Mouse (Mus musculus): Measurements from ENCODE around the gene Msmp. TPM values are rescaled to one million over a fixed set of nuclear protein-coding genes. Genes with fewer than 3 reads are reported as not detected.

The Msmp gene
- polyA plus RNA-seq, 1 experiment = not detected

DNA sequence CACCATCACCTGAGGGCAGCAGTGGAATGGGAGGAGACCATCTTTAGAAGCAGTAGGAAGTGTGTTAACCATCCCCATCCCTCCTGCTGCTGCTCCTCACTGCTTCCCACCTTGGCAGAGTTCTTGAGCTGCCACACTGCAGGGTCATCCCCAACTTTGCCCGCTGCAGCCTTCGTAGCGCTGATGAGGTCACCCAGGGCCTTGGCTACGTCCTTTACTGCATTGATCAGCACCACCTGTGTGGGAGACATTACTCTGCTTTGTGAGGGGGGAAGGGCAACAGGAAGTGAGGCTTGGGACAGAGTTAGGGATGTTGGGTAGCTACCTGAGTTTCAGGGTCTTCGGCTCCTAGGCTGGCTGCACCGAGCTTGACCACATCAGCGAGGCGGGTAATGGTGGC is 48.7 kb downstream of the Msmp start:
- DNase-seq (ENCODE audit: low read depth, low spot score) = no peak
- 94% methylated on average over 8 of the region's 8 CpGs for WGBS

DNA sequence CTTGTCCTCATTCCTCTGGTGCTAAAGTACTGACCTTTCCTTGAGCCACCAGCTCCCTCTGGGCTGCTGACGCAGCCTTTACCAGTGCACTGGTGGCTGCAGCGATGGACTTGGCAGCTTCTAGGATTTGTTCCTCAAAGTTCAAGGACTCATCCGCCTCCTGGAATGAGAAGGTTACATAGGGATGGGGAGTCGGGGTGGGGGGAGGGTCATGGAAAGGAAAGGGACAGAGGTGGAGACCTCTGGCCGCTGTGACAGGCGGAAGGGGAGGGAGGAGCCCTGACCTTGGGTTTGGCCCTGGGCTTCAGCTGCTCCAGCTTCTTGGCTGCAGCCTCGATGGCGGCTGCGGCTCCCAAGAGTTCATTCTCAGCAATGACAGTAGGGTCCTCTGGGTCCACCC is 51.0 kb downstream of the Msmp start:
- DNase-seq (ENCODE audit: low read depth, low spot score) = no peak
- whole genome bisulfite sequencing = 86% methylated on average over 9 of the region's 9 CpGs

Other genes with a start within 250 kb of the Msmp start
- gene Rusc2, start 202.5 kb downstream of the Msmp start, polyA plus RNA-seq (2012; rRNA removed) = 7.4 and 7.6 TPM in 2 replicates
- 0.08 and 0.14 TPM in 2 replicates for gene Fam166b, start 155.4 kb downstream of the Msmp start, polyA plus RNA-seq (2012; rRNA removed)
- gene Tesk1, start 142.6 kb downstream of the Msmp start, polyA plus RNA-seq (2012; rRNA removed) = 49.2 and 55.0 TPM in 2 replicates
- 14.6 and 14.9 TPM in 2 replicates for gene Cd72, start 129.9 kb downstream of the Msmp start, polyA plus RNA-seq (2012; rRNA removed)
- gene Sit1, start 100.8 kb downstream of the Msmp start, polyA plus RNA-seq (2012; rRNA removed) = 1.7 and 1.8 TPM in 2 replicates
- 187 and 232 TPM in 2 replicates for gene Ccdc107, start 91.6 kb downstream of the Msmp start, polyA plus RNA-seq (2012; rRNA removed)
- 66.9 and 81.0 TPM in 2 replicates for gene Arhgef39, start 84.8 kb downstream of the Msmp start, polyA plus RNA-seq (2012; rRNA removed)
- 50.4 and 64.5 TPM in 2 replicates for gene Car9, start 77.5 kb downstream of the Msmp start, polyA plus RNA-seq (2012; rRNA removed)
- gene Tpm2, start 60.7 kb downstream of the Msmp start, polyA plus RNA-seq (2012; rRNA removed) = 118 and 122 TPM in 2 replicates
- 66.0 and 86.4 TPM in 2 replicates for gene Creb3, start 22.2 kb downstream of the Msmp start, polyA plus RNA-seq (2012; rRNA removed)
- 48.4 and 72.5 TPM in 2 replicates for gene Tln1, start 21.8 kb downstream of the Msmp start, polyA plus RNA-seq (2012; rRNA removed)
- 25.9 and 45.4 TPM in 2 replicates for gene Rgp1, start 5.8 kb downstream of the Msmp start, polyA plus RNA-seq (2012; rRNA removed)
- gene Gba2, start 5.6 kb downstream of the Msmp start, polyA plus RNA-seq (2012; rRNA removed) = 6.3 and 10.3 TPM in 2 replicates
- gene Npr2, start 47.4 kb upstream of the Msmp start, polyA plus RNA-seq (2012; rRNA removed) = 7.3 and 9.0 TPM in 2 replicates
- 0.38 and 0.81 TPM in 2 replicates for gene Spag8, start 69.1 kb upstream of the Msmp start, polyA plus RNA-seq (2012; rRNA removed)
- 80.6 and 90.2 TPM in 2 replicates for gene Hint2, start 72.0 kb upstream of the Msmp start, polyA plus RNA-seq (2012; rRNA removed)
- 2.0 and 2.3 TPM in 2 replicates for gene Tmem8b, start 84.5 kb upstream of the Msmp start, polyA plus RNA-seq (2012; rRNA removed)
- 0.02 and 0.07 TPM in 2 replicates for gene Fam221b, start 84.7 kb upstream of the Msmp start, polyA plus RNA-seq (2012; rRNA removed)
- not detected in 2 replicates for gene Olfr70, start 116.3 kb upstream of the Msmp start, polyA plus RNA-seq (2012; rRNA removed)
- gene Olfr71, start 125.8 kb upstream of the Msmp start, polyA plus RNA-seq (2012; rRNA removed) = not detected in 2 replicates
- gene Hrct1, start 142.7 kb upstream of the Msmp start, polyA plus RNA-seq (2012; rRNA removed) = 1.9 and 2.3 TPM in 2 replicates
- gene Spaar, start 145.5 kb upstream of the Msmp start, polyA plus RNA-seq (2012; rRNA removed) = 0.68 and 1.5 TPM in 2 replicates
- gene Olfr159, start 186.5 kb upstream of the Msmp start, polyA plus RNA-seq (2012; rRNA removed) = not detected in 2 replicates
- not detected in 2 replicates for gene Olfr156, start 239.4 kb upstream of the Msmp start, polyA plus RNA-seq (2012; rRNA removed)